ENCODE assay signal across 11 mouse cellular contexts in the genomic region with DNA sequence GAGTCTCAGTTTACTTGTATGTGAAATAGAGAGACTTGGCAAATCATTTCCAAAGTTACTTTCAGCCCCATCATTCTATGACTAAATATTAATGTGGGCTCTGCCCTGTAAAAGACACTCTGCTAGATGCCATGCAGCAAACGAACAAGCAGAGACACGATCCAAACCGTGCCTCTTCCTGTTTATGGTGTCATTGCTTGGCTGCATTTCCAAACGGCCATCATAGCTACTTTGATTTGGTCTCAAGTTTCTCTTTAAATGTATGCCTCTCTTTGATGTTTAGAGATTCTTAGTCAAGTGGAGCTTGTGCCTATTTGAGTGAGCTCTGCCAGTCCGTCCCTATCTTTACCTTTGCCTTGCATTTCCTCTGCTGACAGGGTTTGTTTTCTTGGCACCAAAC.
A peak's percentile ranks its signal among the peaks of the same experiment; 100 is the strongest.
DNase-seq lines count a peak whose midpoint lies in the region; ATAC-seq and TF ChIP-seq lines count a peak whose summit lies in the region.
"Had no signal": no experiment of that assay in that cellular context is flagged by ENCODE, and none has a peak within 500 bp of the region (broad histone marks: within the 10 kb centered on the region; RNA-seq: fewer than 3 reads in every experiment).

No protein-coding gene starts in this region.

- H3K4me3 ChIP-seq in forebrain, embryonic 13.5 days: no peak overlapping the region
- H3K4me3 ChIP-seq in forebrain, embryonic 12.5 days (replicated peaks): no peak overlapping the region
- no peak overlapping the region for H3K4me3 ChIP-seq in layer of hippocampus, adult 2 months
- H3K4me3 ChIP-seq in hindbrain, postnatal 0 days (ENCODE audit: low read length): no peak overlapping the region
- H3K4me3 ChIP-seq in midbrain, embryonic 16.5 days (ENCODE audit: low read depth, low read length): no peak overlapping the region
- H3K4me3 ChIP-seq: stomach, embryonic 15.5 days had no signal

- no peak for TF ChIP-seq CTCF in layer of hippocampus, adult 2 months (conservative IDR thresholded peaks at IDR 0.05)
- no peak for TF ChIP-seq CTCF in hindbrain, postnatal 0 days (IDR thresholded peaks at IDR 0.05; ENCODE audit: low read depth)

- H3K36me3 ChIP-seq in forebrain, embryonic 13.5 days (ENCODE audit: poor library complexity, severe bottlenecking): no peaks in the 10 kb centered on the region
- no peaks in the 10 kb centered on the region for H3K36me3 ChIP-seq in forebrain, embryonic 12.5 days (replicated peaks)
- no peaks in the 10 kb centered on the region for H3K36me3 ChIP-seq in hindbrain, postnatal 0 days (ENCODE audit: insufficient read depth, low read length)
- no peaks in the 10 kb centered on the region for H3K36me3 ChIP-seq in midbrain, embryonic 16.5 days (ENCODE audit: control insufficient read depth, insufficient read depth, low read length)
- H3K36me3 ChIP-seq: stomach, embryonic 15.5 days had no signal

- DNase-seq in layer of hippocampus, adult 2 months (ENCODE audit: low spot score in 2 of 2): no peak
- DNase-seq in layer of hippocampus, postnatal 25 days (ENCODE audit: extremely low spot score in 1 of 2, low spot score in 1 of 2): no peak
- no peak for DNase-seq in hindbrain, postnatal 0 days (ENCODE audit: low spot score)
- DNase-seq in adrenal gland, adult 8-10 months: no peak
- no peak for DNase-seq in layer of hippocampus, adult 9-11 months
- DNase-seq: gastrocnemius, postnatal 25 days; layer of hippocampus, postnatal 36 days had no signal

- WGBS in forebrain, embryonic 13.5 days: 61% methylated on average over 5 of the region's 5 CpGs
- WGBS in forebrain, embryonic 12.5 days: 76% methylated on average over 5 of the region's 5 CpGs
- WGBS in hindbrain, postnatal 0 days: 36% methylated on average over 5 of the region's 5 CpGs
- WGBS in midbrain, embryonic 16.5 days: 68% methylated on average over 5 of the region's 5 CpGs

- H3K9me3 ChIP-seq in forebrain, embryonic 13.5 days (replicated peaks): no peaks in the 10 kb centered on the region
- no peaks in the 10 kb centered on the region for H3K9me3 ChIP-seq in forebrain, embryonic 12.5 days
- H3K9me3 ChIP-seq in hindbrain, postnatal 0 days (ENCODE audit: low read length): no peaks in the 10 kb centered on the region
- H3K9me3 ChIP-seq in midbrain, embryonic 16.5 days (replicated peaks; ENCODE audit: control insufficient read depth, low read length, poor library complexity, severe bottlenecking): no peaks in the 10 kb centered on the region
- H3K9me3 ChIP-seq: stomach, embryonic 15.5 days had no signal

- ATAC-seq in forebrain, embryonic 13.5 days: no peak; the same call in 1 of the 2 replicates
- ATAC-seq in forebrain, embryonic 12.5 days (ENCODE audit: low FRiP score): no peak
- peak; percentile 21; the same call in 1 of the 2 replicates for ATAC-seq in hindbrain, postnatal 0 days
- no peak for ATAC-seq in midbrain, embryonic 16.5 days

- no peaks in the 10 kb centered on the region for H3K27me3 ChIP-seq in forebrain, embryonic 13.5 days
- no peaks in the 10 kb centered on the region for H3K27me3 ChIP-seq in forebrain, embryonic 12.5 days
- H3K27me3 ChIP-seq in hindbrain, postnatal 0 days (ENCODE audit: insufficient read depth, low read length): no peaks in the 10 kb centered on the region
- H3K27me3 ChIP-seq in midbrain, embryonic 16.5 days (ENCODE audit: control insufficient read depth, insufficient read depth, low read depth, low read length): no peaks in the 10 kb centered on the region
- H3K27me3 ChIP-seq: stomach, embryonic 15.5 days had no signal

- H3K4me2 ChIP-seq in forebrain, embryonic 13.5 days: no peak overlapping the region
- H3K4me2 ChIP-seq in forebrain, embryonic 12.5 days: no peak overlapping the region
- peak overlapping the region; percentile 31 for H3K4me2 ChIP-seq in hindbrain, postnatal 0 days (ENCODE audit: low read depth, low read length)
- H3K4me2 ChIP-seq in midbrain, embryonic 16.5 days (ENCODE audit: low read length): peak overlapping the region; percentile 12; the same call in 1 of the 2 replicates
- H3K4me2 ChIP-seq: stomach, embryonic 15.5 days had no signal

- H3K4me1 ChIP-seq in forebrain, embryonic 13.5 days: peaks cover 18% of the 10 kb centered on the region
- H3K4me1 ChIP-seq in forebrain, embryonic 12.5 days: peaks cover 13% of the 10 kb centered on the region
- H3K4me1 ChIP-seq in hindbrain, postnatal 0 days (ENCODE audit: insufficient read depth, low read length): peaks cover 20% of the 10 kb centered on the region
- H3K4me1 ChIP-seq in midbrain, embryonic 16.5 days (ENCODE audit: control insufficient read depth, insufficient read depth, low read length): peaks cover 14% of the 10 kb centered on the region

- H3K9ac ChIP-seq in forebrain, embryonic 13.5 days: no peak overlapping the region
- H3K9ac ChIP-seq in forebrain, embryonic 12.5 days: no peak overlapping the region
- no peak overlapping the region for H3K9ac ChIP-seq in hindbrain, postnatal 0 days (replicated peaks; ENCODE audit: low read length)
- H3K9ac ChIP-seq in midbrain, embryonic 16.5 days (ENCODE audit: low read depth, low read length): no peak overlapping the region
- H3K9ac ChIP-seq: stomach, embryonic 15.5 days had no signal

- H3K27ac ChIP-seq in forebrain, embryonic 13.5 days: 0 out of 2 replicates have a peak overlapping the region, but pooled peaks have one; percentile 2
- no peak overlapping the region for H3K27ac ChIP-seq in forebrain, embryonic 12.5 days
- peak overlapping the region; percentile 56; the same call in 1 of the 2 replicates for H3K27ac ChIP-seq in layer of hippocampus, adult 2 months
- H3K27ac ChIP-seq in hindbrain, postnatal 0 days: peak overlapping the region; percentile 52
- H3K27ac ChIP-seq in midbrain, embryonic 16.5 days (ENCODE audit: low read length): peak overlapping the region; percentile 72; the same call in 1 of the 2 replicates
- H3K27ac ChIP-seq: stomach, embryonic 15.5 days had no signal

Comparison
In these comparisons a context has a peak if more than half of its experiments do, and no peak if none do; other contexts are left out.
1. H3K4me2 ChIP-seq: peak in hindbrain, postnatal 0 days (single experiment) and midbrain, embryonic 16.5 days (single experiment); none in forebrain, embryonic 13.5 days (single experiment) and forebrain, embryonic 12.5 days (single experiment).